Mouse (Mus musculus): ENCODE measurements around the gene Gm26602.

- no peak for TF ChIP-seq CTCF (IDR thresholded peaks at IDR 0.05; ENCODE audit: borderline replicate concordance, insufficient read depth, low read depth, low read length)
- TF ChIP-seq POLR2A (IDR thresholded peaks at IDR 0.05; ENCODE audit: borderline replicate concordance, insufficient read depth, low read length), result no peak
These were observed 37.3 kb upstream of the Gm26602 start for GRCm38 (mm10) chr10:79873313-79873712.

Measured in cerebellum, adult 2 months (tissue).